Mouse (Mus musculus) megakaryocyte-erythroid progenitor cell, adult 5-6 weeks (primary cell): ENCODE data around the gene Ltbp2. TPM values are rescaled to one million over a fixed set of nuclear protein-coding genes. Genes with fewer than 3 reads are reported as not detected.

ENCODE experiments used
- ATAC-seq: replicated peaks from 2 replicates; pipeline ENCODE4 v1.8.0; 2016; ENCODE audit warnings: mild to moderate bottlenecking, inconsistent platforms; ENCODE audit not compliant: severe bottlenecking, poor library complexity, low FRiP score, low TSS enrichment
- total RNA-seq, 2 experiments: library from RNA; stranded (forward) in 1 of 2; stranded (reverse) in 1 of 2; fragments of 200-1000, 215-1000 nt in 1 of 2; fragments of >200 nt in 1 of 2; fragmentation: Nextera tagmentation in 1 of 2; gene quantifications; 2 replicates each; pipeline ENCODE4 v1.2.3; 2014 to 2017

Ltbp2 gene
- total RNA-seq, 2 experiments from 2014 or later = not detected

DNA sequence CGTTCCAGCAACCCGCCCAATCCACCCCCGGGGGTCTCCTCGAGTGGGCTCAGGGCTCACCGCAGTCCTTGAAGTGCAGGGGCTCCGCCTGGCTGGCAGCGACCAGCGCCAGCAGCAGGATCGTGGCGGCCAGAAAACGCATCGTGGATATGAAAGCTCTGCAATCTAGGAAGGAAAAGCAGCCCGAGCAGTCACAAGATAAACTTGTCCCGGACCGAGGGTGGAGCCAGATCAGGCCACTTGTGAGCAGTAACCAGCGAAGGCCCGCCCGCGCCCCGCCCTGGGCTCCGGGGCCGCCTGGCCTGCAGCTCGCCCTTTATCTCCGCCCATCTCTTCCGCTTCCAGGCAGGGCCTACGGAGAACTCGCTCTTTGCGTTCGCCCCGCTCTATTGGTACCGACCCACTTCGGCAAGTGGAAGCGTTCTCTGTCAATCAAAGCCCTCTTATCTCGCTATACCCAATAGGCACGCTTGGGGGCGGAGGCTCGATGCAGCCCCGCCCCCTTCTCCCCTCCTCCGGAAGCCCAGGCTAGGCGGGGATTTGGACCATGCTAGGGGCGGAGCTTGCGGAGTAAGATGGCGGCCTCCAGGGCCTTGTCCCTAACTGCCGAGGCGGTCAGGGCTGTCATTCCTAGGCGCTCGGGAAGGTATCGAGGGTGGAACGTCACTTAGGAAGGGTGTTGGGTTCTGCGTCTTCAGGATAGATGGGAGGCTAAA lies 103.4 kb downstream of the Ltbp2 start, which contains the start of the genes Npc2 and Isca2:
Gene Npc2, minus strand, starts transcription at position 427 of the 716 bp plus-strand sequence.
Gene Isca2, plus strand, starts transcription at position 526 of the 716 bp plus-strand sequence.
- ATAC-seq = peak; percentile 96

DNA sequence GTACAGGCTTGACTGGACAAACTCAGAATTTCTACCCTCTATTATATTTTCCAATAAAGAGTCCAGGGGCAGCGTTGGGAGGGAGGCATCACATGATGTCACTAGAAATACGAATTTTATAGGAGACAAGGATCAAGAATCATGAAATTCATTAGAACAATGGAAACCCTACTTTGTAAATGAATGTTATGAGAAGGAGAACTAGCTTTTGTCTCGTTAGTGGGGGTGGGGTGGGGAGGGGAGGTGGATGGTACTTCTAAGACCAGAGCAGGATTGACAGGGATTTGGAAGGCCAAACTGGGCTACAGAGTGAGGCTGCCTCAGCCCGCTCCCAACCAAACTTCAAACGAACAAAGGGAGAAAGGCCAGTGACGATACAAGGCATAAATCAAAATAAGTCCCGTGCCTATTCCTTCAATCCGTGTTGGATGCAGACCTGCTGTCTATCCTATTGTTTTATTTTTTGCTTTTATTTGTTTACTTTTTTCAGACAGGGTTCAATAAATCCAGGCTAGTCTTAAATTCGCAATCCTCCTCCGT lies 104.3 kb downstream of the Ltbp2 start:
- ATAC-seq = no peak

DNA sequence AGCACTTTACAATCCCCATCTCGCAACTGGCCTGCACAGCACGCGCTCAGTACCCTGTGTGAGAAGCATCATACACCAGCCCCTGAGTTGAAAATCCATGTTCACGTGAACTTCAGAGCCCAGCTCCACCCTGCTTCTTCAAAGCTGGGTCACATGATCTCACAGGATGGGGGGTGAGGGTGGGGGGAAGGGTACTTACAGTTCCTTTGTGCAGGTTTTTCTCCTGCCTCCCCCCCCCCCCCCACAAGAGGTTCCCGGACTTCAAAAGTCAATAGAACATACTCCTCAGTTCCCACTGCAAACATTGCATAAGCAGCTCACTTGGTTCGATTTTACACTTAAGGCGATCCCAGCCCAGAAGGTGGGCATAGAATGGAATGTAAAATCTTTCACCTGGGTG lies 106.7 kb downstream of the Ltbp2 start:
- no peak for ATAC-seq

DNA sequence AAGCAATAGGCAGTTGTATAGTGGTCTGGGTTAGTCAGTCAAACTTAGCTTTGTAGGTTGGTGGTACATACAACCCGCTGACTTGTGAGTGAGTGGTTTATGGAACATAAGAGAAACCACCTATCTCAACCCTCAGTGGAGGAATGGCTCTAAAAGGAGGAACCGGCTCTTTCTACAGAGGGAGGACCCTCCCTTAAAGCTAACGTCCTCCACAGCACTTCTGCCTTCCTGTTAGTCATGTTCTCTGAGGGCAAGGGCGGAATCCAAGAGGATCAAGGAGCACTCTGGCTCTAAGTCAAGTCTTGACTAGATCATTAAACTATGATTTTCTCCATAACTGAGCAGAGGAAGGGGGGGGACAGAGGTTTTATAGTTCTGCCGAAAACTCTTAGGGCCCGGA lies 108.8 kb downstream of the Ltbp2 start:
- no peak for ATAC-seq

DNA sequence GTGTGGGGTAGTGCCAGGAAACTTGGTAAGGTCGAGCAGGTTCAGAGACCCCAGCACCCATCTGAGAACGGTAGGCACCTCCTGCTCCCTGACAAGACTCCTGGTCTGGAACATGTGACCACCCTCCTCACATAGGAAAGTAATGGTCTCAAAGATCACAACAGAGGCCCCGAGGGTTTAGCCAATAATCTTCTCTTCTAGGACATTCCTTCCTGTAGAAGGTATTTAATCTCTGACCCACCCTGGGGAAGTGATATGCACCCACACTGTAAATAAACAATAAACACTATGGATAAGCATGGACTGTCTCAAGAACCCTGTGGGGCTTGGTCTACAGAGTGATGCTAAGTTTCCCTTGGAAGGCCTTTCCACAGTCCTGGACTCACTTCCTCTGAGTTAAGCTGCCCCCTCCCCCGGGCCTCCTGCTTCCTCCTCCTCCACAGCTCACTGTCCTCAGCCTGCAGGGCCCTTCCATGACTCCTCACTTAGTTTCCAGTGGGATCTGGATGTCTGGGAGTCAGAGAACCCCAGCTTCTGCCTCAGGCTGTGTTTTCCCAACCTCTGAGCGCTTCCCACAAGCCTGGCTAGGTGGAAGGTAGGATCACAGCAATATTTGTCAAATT lies 110.1 kb downstream of the Ltbp2 start:
- ATAC-seq = no peak

DNA sequence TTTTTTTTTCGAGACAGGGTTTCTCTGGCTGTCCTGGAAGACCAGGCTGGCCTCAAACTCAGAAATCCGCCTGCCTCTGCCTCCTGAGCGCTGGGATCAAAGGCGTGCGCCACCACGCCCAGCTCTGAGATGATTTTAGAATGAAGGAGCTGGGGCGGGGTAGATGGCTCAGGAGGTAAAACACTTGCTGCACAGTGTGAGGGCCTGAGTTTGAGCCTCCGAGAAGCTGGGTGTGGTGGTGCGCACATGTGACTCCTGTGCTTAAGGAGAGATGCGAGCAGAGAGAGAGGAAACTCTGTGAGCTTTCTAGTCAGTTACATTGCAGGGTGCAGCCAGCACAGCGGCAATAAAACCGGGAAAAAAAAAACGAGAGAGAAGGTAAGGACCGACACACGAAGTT lies 110.8 kb downstream of the Ltbp2 start:
- ATAC-seq = no peak

DNA sequence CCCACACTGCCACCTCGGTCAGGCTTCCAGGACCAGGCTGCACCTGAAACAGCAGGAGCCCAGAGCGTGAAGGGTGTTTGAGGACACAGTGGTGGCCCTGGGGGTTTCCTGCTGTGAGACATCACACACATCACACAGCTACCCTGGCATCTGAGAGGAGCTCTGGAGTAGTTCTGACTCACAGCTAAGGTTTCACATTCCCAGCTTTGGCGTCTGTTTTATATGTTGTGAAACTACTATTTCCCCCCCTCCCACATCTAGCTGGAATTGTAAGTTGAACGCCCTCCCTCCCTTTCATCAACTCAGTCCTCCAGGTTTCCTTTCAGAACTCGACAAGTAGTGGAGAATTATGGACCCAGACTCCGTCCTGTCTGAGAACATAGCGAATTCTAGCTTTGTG lies 111.6 kb downstream of the Ltbp2 start:
- no peak for ATAC-seq

DNA sequence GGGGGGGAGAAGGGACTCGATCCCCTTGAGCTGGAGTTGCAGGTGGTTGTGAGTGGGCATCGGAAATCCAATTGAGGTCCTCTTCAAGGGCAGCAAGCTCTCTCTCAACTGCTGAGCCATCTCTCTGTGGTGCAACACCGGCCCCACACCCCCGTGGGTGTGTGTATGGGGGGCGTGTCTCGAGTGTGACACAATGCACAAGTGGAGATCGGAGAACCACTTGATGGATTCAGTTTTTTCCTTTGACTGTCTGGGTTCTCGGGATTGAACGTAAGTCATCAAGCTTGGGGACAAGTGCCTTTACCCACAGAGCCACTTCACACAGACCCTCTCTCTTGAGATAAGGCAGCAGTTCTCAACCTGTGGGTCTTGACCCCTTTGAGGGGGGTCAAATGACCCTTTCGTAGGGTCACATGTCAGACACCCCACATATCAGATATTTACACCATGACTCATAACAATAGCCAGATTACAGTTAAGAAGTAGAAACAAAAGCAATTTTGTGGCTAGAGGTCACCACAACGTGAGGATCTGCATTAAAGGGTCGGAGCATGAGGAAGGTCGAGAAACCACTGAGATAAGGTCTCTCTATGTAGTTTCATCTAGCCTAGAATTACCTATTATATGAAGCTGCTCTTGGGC lies 112.6 kb downstream of the Ltbp2 start:
- ATAC-seq = no peak

DNA sequence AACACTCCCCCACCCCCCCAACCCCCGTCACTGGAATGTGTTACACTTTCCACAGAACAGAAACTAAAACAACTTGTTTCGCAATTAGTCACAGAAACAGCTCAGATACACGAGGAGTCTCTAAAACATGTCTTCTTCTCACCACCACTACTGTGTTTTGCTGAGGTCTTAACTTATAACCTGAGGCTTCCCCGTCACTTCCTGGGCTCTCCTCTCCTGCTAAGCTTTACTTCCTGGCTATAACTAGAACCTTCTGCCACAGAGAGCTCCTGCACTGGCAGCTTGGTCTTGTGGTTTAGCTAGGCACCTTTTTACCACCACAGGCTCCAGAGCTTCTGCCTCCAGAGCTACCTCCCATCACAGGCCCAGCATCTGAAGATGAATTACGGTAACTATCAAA lies 113.8 kb downstream of the Ltbp2 start:
- no peak for ATAC-seq

DNA sequence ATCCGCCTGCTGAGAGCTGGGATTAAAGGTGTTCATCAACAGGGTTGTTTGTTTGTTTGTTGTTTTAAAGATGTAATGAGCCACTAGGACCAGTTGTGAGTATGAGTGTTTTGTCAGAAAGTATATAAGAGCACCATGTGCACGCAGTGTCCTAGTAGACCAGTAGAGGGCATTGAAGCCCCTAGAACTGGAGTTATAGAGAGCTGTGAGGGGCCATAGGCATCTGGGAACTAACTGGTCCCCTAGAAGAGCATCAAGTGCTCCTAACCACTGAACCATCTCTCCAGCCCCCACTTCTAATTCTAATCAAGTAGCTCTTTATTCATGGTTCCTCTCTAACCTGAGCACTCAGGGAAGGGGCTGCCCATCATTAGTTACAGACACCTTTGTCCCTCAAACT lies 117.3 kb downstream of the Ltbp2 start:
- peak; percentile 71; the same call in 1 of the 2 replicates for ATAC-seq

DNA sequence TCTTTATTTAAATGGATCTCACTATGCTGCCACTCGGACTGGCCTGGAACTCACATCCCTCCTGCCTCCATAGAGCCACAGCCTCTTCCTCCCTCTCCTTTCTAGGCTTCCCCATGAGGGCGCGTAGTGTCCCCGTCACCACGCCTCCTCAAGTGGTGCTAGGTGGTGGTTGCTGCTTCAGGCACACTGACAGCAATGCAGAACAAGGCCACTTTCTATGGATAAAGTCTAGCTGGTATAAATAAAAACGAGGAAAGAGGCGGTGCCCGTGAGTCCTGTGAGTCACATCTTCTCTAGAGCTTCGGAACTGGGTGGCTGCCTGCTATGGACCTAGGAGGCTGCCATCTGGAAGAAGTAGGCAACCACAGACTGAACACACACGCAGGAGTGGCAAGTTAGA lies 120.3 kb downstream of the Ltbp2 start:
- ATAC-seq = no peak

DNA sequence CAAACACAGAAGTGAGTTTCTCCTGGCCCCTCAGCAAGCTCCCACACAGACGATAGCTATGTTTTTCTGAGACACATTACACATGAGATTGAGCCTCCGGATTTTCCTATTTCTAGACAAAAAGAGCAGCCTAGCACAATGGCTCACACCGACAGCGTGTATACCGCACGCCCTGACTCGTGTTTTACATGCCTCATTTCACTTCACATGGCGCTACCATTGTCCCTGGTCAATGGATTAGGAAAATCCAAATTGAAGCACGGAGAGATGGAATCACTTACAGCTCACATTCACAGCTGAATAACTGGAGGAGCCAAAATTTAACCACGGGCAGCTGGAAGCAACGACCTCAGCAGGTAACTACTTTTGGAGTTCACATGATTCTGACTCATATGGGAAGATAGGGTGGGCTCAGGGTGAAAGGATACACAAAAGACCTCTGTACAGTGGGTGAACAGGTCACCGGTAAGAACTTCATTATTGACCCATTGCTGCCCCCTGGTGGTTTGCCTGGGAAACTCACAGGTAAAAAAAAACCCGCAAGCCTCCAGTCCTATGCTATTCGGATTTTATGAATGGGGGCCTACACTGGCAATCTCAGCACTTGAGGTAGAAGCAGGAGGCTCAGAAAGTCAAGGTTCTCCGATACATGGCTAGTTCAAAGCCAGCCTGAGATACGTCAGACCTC lies 121.2 kb downstream of the Ltbp2 start:
- peak; percentile 56; the same call in 1 of the 2 replicates for ATAC-seq

DNA sequence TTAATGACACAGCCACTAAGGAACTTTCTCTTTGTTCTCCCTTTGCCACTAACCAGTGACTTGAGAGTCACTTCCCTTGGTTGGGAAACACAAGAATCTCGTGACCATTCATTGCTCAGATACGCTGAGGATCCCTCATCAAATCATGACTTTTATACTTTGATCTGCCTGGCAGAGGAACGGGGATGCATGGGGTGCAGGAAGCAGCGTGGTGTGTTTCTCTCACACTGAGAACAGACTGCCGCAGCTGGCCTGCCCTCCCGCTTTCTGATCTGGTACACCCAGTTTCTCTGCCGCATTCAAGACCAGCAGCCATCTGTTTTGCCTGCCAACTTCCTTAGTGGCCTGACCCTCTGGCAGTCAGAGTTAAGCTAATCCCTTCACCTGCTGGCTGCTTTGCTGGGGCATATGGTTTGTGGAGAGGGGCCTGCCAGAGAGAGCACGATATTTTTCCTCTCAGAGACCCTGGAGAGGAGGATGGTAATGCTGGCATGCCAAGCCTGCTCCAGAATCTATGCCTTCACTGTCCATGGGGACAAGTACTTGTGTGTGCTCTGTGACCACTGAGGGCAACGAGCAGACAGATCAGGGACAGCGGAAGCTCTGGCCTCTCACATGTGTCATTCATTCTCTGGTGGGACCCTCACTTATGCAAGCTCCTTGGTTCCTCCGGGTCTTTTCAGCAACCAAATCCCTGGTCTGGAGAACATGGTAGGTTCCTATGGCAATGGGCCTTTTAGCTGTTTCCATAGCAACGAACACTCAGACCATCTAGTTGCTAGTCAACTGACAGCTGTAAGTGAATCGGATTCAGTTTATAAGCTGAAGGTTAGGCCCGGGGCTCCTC lies 124.0 kb downstream of the Ltbp2 start:
- no peak for ATAC-seq

DNA sequence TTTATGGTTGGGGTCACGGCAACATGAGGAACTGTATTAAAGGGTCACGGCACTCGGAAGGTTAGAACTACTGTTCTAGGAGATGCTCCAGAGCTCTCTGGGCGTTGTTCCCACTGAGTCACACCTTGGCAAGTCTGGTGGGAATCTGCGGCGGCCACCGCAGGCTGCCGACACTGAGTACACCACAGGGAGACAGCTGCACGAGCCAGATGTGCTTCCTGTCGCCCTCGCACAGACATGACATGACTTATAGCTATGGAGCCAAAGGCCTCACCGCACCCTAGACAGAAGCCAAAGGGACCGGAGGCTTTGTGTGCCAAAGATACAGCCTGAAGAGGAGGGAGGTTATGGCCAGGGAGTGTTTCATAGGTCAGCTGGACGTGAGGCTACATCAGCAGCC lies 125.7 kb downstream of the Ltbp2 start:
- no peak; the same call in 1 of the 2 replicates for ATAC-seq

DNA sequence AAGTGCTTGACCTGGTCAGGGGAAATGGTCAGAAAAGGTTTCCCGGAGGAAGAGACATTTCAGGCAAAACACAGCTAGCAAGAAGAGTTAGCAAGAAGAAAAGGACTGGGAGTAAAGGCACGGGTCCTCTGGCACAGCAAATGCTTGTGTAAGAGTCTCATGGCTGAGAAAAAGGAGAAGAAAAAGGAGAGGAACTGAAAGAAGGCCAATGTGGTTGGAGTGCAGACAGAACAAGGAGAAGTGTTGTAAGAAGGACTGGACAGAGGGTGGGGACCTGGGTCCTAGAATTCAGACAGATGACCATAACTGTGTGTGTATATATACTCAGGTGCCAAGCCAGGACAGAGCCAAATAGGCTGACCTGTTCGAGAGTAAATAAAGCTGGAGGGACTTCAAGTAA lies 128.2 kb downstream of the Ltbp2 start:
- ATAC-seq = no peak

DNA sequence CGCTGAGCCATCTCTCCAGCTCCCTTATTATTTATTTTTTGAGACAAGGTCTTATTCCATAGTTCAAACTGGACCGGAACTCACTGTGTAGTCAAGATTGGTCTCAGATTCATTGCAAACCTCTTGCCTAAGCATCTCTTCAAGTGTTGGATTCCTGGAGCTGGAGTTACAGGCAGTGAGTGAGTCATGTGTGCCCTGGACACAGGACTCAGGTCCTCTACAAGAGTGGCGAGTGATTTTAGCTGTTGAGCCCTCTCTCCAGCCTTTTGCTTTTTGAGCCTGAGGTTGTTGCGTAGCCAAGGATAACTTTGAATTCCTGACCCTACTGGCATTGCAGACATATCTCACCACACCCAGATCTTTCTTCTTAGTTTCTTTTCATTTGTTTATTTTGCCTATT lies 130.6 kb downstream of the Ltbp2 start:
- ATAC-seq = no peak

DNA sequence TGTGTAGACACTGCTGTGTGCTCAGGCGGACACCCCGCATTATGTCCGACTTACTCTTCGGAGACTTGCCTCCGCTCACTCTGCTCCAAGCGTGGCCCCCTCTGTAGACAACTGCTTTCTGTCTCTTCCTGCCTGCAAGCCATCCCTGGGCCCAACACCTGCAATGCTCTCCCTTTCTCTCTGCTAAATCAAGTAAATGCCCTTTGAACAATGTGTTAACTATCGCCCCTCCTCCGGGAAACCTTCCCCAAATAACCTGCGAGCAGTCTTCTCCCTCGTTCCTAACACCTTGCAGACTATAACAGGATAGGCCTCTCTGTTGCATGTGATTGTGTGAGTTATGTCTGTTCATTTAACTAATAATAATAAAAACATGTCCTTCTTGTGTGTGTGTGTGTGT lies 132.8 kb downstream of the Ltbp2 start:
- no peak for ATAC-seq

DNA sequence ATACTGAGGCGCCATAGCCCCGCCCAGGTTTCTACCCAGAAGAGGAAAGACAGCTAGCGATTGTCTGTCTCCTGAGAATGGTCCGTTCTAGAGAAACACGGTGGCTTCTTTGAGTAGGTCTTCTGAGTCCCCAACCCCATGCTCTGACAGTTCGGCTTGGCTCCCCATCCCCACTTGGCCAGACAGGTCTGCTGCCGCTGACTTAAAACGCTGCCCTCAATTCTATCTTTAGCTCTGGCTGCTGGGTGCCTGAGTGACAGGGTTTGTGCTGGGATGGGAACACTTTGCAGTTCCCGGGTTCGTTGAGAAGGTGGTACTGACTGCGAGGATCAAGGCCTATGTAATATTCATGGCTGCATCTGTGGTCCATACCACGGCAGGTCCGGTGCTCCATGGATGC lies 143.0 kb downstream of the Ltbp2 start:
- no peak for ATAC-seq
